Mouse (Mus musculus) forebrain, embryonic 11.5 days (tissue): Measurements from ENCODE around the gene Cldn1. TPM values are rescaled to one million over a fixed set of nuclear protein-coding genes. Genes with fewer than 3 reads are reported as not detected.

ENCODE experiments used
- ATAC-seq: fragments of 200-750 bp; cut with Nextera tagmentation; replicated peaks from 2 replicates; pipeline ENCODE4 v1.8.0; 2017; ENCODE audit warnings: moderate TSS enrichment; ENCODE audit not compliant: low FRiP score
- DNase-seq: peaks from one replicate; pipeline ENCODE4 v3.0.0-alpha.2; 2017; ENCODE audit warnings: low spot score
- H3K27ac ChIP-seq: fragments of 300-500 bp; sonication (generic); 2 replicates; pipeline ENCODE4 v1.5.1; 2014; ENCODE audit warnings: low read depth, low read length
- H3K27me3 ChIP-seq: fragments of 300-500 bp; sonication (generic); 2 replicates; pipeline ENCODE4 v1.6.1; 2014; ENCODE audit warnings: mild to moderate bottlenecking, low read length, mixed read lengths; ENCODE audit not compliant: control insufficient read depth, insufficient read depth
- H3K36me3 ChIP-seq: fragments of 300-500 bp; sonication (generic); 2 replicates; pipeline ENCODE4 v1.6.1; 2014; ENCODE audit warnings: mild to moderate bottlenecking, low read length, moderate library complexity, mixed read lengths; ENCODE audit not compliant: control insufficient read depth, insufficient read depth
- H3K4me1 ChIP-seq: fragments of 300-500 bp; sonication (generic); replicated peaks from 2 replicates; pipeline ENCODE4 v1.6.1; 2014; ENCODE audit warnings: low read length, mixed read lengths; ENCODE audit not compliant: control insufficient read depth, insufficient read depth
- H3K4me2 ChIP-seq: fragments of 300-500 bp; sonication (generic); 2 replicates; pipeline ENCODE4 v1.6.1; 2014; ENCODE audit warnings: low read depth, mild to moderate bottlenecking, low read length, moderate library complexity, mixed read lengths; ENCODE audit not compliant: severe bottlenecking
- H3K4me3 ChIP-seq: fragments of 300-500 bp; sonication (generic); 2 replicates; pipeline ENCODE4 v1.5.1; 2014; ENCODE audit warnings: low read depth, low read length
- H3K9ac ChIP-seq: fragments of 300-500 bp; sonication (generic); 2 replicates; pipeline ENCODE4 v1.6.1; 2014; ENCODE audit warnings: low read length
- H3K9me3 ChIP-seq: fragments of 300-500 bp; sonication (generic); 2 replicates; pipeline ENCODE4 v1.6.1; 2016; ENCODE audit warnings: low read length, mixed read lengths; ENCODE audit not compliant: control insufficient read depth
- WGBS: fragments of 180-500 bp; shearing (Covaris S2); extraction: QIAGEN DNeasy Blood & Tissue Kit; methylation state at CpG from one replicate; pipeline ENCODE4 v1.1.7; 2014; 5-methylcytosine and 5-hydroxymethylcytosine counted together
- polyA plus RNA-seq: library from polyadenylated mRNA; unstranded; fragments of >200 nt; fragmentation: Nextera tagmentation; extraction: Ambion mirVana; gene quantifications from 2 replicates; pipeline ENCODE4 v1.2.1, GENCODE M21; 2014

The Cldn1 gene
- polyA plus RNA-seq, 1 experiment from 2014 or later, result 2.9 TPM

DNA sequence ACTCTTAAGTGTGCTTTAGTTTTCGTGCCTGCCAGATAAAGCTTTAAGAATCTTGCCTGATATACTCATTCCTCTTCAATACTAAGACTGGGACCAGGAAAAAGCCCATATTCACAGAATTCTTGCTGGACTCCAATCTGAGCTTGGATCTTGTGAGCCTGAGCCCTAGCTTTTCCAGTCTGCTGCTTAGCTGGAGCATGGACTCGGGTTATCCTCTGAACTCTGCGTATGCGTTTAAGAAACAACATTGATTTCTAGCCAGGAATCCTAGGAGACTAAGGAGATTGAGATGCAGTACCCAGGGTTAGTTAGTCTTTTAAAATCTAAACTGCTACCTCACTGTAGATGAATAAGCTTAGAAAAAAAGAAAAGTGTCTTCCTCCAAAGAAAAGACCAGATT, 20.9 kb downstream of the Cldn1 start:
- no peak overlapping the region for H3K4me3 ChIP-seq
- no peaks in the 10 kb centered on the region for H3K27me3 ChIP-seq
- H3K27ac ChIP-seq, result no peak overlapping the region
- no peak for DNase-seq
- ATAC-seq, result no peak
- WGBS, result 90% methylated on average over 4 of the region's 4 CpGs
- no peak overlapping the region for H3K9ac ChIP-seq
- no peaks in the 10 kb centered on the region for H3K36me3 ChIP-seq
- no peaks in the 10 kb centered on the region for H3K4me1 ChIP-seq
- H3K4me2 ChIP-seq, result no peak overlapping the region
- no peaks in the 10 kb centered on the region for H3K9me3 ChIP-seq

GRCm38 (mm10) chr16:26348809-26349208, 22.8 kb downstream of the Cldn1 start:
- Histone ChIP-seq H3K27ac (no peak overlapping the region), H3K4me1 (no peaks in the 10 kb centered on the region), H3K4me2 (no peak overlapping the region), H3K36me3 (no peaks in the 10 kb centered on the region), H3K4me3 (no peak overlapping the region), H3K27me3 (no peaks in the 10 kb centered on the region), H3K9ac (no peak overlapping the region), H3K9me3 (no peaks in the 10 kb centered on the region)
- no peak for DNase-seq
- ATAC-seq, result no peak
- 69% methylated on average over 1 of the region's 1 CpGs for WGBS

DNA sequence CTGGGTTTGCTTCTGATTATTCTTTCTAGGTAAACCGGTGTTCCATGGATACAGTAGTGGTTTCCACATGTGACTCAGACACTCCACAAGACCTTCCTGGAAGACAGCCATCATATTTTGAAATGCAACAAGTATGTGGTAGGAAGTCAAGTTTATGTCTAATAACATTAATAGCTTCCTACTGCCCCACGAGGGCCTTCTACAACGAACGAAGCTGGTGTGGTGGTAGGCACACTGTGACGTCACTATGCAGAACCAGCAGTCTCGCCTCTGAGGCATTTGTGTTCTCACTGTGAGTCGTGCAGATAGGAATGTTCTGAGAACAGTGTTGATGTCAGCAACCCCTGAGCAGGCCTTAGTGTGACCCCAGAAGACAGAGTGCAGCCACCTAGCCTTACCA, 55.4 kb downstream of the Cldn1 start:
- Histone ChIP-seq H3K27me3 (no peaks in the 10 kb centered on the region), H3K36me3 (no peaks in the 10 kb centered on the region), H3K4me1 (no peaks in the 10 kb centered on the region), H3K9ac (no peak overlapping the region), H3K27ac (no peak overlapping the region), H3K4me2 (no peak overlapping the region), H3K9me3 (no peaks in the 10 kb centered on the region), H3K4me3 (no peak overlapping the region)
- DNase-seq, result no peak
- no peak for ATAC-seq
- 83% methylated on average over 7 of the region's 7 CpGs for WGBS

DNA sequence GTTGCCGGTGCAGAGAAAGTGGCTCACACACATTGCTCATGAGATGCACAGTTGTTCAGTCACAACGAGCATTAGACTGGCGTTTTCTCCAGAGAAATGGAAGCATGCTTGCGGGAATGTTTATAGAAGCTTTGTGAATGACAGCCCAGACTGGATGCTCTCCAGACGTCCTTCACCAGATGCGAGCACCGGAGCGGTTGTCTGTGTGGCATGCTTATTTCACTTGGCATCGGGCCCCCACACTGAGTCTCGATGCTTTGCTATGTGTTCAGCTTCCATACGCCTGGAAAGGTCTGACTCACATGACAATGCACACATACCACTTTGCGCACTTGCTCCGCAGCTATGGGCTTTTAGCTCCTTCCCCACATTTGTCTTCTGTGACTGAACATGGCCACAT, 56.8 kb downstream of the Cldn1 start:
- Histone ChIP-seq H3K9me3 (no peaks in the 10 kb centered on the region), H3K9ac (no peak overlapping the region), H3K27me3 (no peaks in the 10 kb centered on the region), H3K4me2 (no peak overlapping the region), H3K36me3 (no peaks in the 10 kb centered on the region), H3K4me1 (no peaks in the 10 kb centered on the region), H3K4me3 (no peak overlapping the region), H3K27ac (no peak overlapping the region)
- ATAC-seq (no peak), DNase-seq (no peak)
- 92% methylated on average over 13 of the region's 13 CpGs for WGBS

DNA sequence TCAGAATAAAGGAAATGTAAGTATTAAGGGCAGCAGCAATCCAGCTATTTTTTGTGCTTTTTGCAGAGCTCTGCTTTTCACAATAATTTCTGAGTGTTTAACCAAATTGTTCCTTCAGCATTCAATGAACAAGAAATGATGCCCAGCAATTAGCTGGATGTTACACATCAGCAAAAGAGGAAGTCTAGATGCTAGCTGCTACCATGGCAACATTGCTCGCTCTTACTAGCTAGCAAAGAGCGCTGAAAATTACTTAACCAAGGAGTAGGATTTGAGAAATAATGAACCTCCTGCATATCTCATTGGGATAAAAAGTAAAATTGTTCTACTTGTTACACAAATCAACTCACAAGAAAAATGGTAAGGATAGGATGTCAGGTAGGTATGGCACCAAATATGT, 62.2 kb downstream of the Cldn1 start:
- WGBS, result 72% methylated on average over 2 of the region's 2 CpGs
- Histone ChIP-seq H3K9ac (no peak overlapping the region), H3K36me3 (no peaks in the 10 kb centered on the region), H3K4me3 (no peak overlapping the region), H3K27me3 (no peaks in the 10 kb centered on the region), H3K4me1 (no peaks in the 10 kb centered on the region), H3K4me2 (no peak overlapping the region), H3K27ac (no peak overlapping the region), H3K9me3 (no peaks in the 10 kb centered on the region)
- DNase-seq, result no peak
- ATAC-seq, result no peak

Other genes starting within 250 kb of the Cldn1 start
- not detected in 2 replicates for gene Cldn16, start 91.3 kb upstream of the Cldn1 start, polyA plus RNA-seq
- not detected in 2 replicates for gene Tmem207, start 154.9 kb upstream of the Cldn1 start, polyA plus RNA-seq
- 3.5 and 4.2 TPM in 2 replicates for gene Il1rap, start 209.9 kb upstream of the Cldn1 start, polyA plus RNA-seq